Comparison of ENCODE assay signal across 20 mouse cellular contexts in the genomic region with DNA sequence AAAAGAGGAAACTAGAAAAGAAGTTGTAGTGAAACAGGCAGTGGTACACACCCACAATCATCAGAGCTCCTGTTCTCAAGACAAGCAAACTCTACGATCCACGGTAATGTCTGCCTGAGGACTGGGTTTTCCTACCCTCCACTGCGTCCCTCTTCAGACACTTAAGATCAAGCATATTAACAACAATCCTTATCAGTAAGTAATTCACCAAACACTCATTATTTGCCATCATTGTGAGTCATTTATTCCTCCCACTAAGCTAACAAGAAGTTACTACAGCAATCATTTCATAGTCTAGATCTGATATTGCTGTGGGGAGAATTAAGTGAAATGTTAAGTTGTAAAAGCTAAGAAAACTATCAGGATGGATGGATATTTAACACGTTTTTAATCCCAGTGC. TPM values are rescaled to one million over a fixed set of nuclear protein-coding genes. Genes with fewer than 3 reads are reported as not detected.
DNase-seq lines count a peak whose midpoint lies in the region; ATAC-seq and TF ChIP-seq lines count a peak whose summit lies in the region.
"Had no signal": no experiment of that assay in that cellular context is flagged by ENCODE, and none has a peak within 500 bp of the region (broad histone marks: within the 10 kb centered on the region; RNA-seq: fewer than 3 reads in every experiment).

No protein-coding gene starts in this region.

- H3K4me3 ChIP-seq in lung, postnatal 0 days (ENCODE audit: low read depth, low read length) = no peak overlapping the region
- no peak overlapping the region for H3K4me3 ChIP-seq in stomach, postnatal 0 days (ENCODE audit: low read depth, low read length)
- H3K4me3 ChIP-seq: embryonic facial prominence, embryonic 10.5 days; embryonic facial prominence, embryonic 12.5 days; forebrain, embryonic 13.5 days; forebrain, embryonic 15.5 days had no signal

- no peak for TF ChIP-seq CTCF in lung, postnatal 0 days (IDR thresholded peaks at IDR 0.05)
- TF ChIP-seq CTCF in stomach, postnatal 0 days (IDR thresholded peaks at IDR 0.05; ENCODE audit: low read depth) = no peak

- intact Hi-C loops in left cerebral cortex, postnatal 36 days (cut with DNase I) = no loop called here

- 48% methylated on average over 4 of the region's 4 CpGs for WGBS in lung, postnatal 0 days
- WGBS in stomach, postnatal 0 days = 59% methylated on average over 4 of the region's 4 CpGs

- H3K9me3 ChIP-seq in lung, postnatal 0 days (ENCODE audit: low read length) = no peaks in the 10 kb centered on the region
- no peaks in the 10 kb centered on the region for H3K9me3 ChIP-seq in stomach, postnatal 0 days (ENCODE audit: control insufficient read depth, low read length)
- H3K9me3 ChIP-seq: embryonic facial prominence, embryonic 10.5 days; embryonic facial prominence, embryonic 12.5 days; forebrain, embryonic 13.5 days; forebrain, embryonic 15.5 days had no signal

- no peaks in the 10 kb centered on the region for H3K27me3 ChIP-seq in lung, postnatal 0 days (replicated peaks; ENCODE audit: insufficient read depth, low read length)
- H3K27me3 ChIP-seq in stomach, postnatal 0 days (ENCODE audit: control insufficient read depth, insufficient read depth, low read length) = no peaks in the 10 kb centered on the region
- H3K27me3 ChIP-seq: embryonic facial prominence, embryonic 12.5 days; forebrain, embryonic 13.5 days; forebrain, embryonic 15.5 days had no signal

- no peaks in the 10 kb centered on the region for H3K36me3 ChIP-seq in lung, postnatal 0 days (ENCODE audit: insufficient read depth, low read length)
- no peaks in the 10 kb centered on the region for H3K36me3 ChIP-seq in stomach, postnatal 0 days (ENCODE audit: control insufficient read depth, insufficient read depth, low read length)
- H3K36me3 ChIP-seq: embryonic facial prominence, embryonic 10.5 days; embryonic facial prominence, embryonic 12.5 days; forebrain, embryonic 15.5 days had no signal

- H3K4me2 ChIP-seq in lung, postnatal 0 days (replicated peaks; ENCODE audit: low read depth, low read length) = no peak overlapping the region
- no peak overlapping the region for H3K4me2 ChIP-seq in stomach, postnatal 0 days (replicated peaks; ENCODE audit: low read depth)
- H3K4me2 ChIP-seq: embryonic facial prominence, embryonic 12.5 days; forebrain, embryonic 13.5 days; forebrain, embryonic 15.5 days had no signal

- H3K27ac ChIP-seq in lung, postnatal 0 days (ENCODE audit: low read length) = no peak overlapping the region
- H3K27ac ChIP-seq in stomach, postnatal 0 days (replicated peaks) = no peak overlapping the region
- H3K27ac ChIP-seq: embryonic facial prominence, embryonic 10.5 days; embryonic facial prominence, embryonic 12.5 days; forebrain, embryonic 13.5 days; forebrain, embryonic 15.5 days had no signal

- peak; percentile 54 for ATAC-seq in lung, postnatal 0 days
- peak; percentile 21 for ATAC-seq in CD4-positive, CD25-positive, alpha-beta regulatory T cell, adult 4 months
- ATAC-seq in stomach, postnatal 0 days (ENCODE audit: low FRiP score, low TSS enrichment) = peak; percentile 69; the same call in 1 of the 2 replicates
- ATAC-seq: forebrain, embryonic 13.5 days; forebrain, embryonic 15.5 days; forebrain, postnatal 0 days had no signal

- DNase-seq in lung, postnatal 0 days (ENCODE audit: low spot score) = peak; percentile 34
- DNase-seq in lung, postnatal 4 days = no peak
- DNase-seq in stomach, postnatal 0 days (ENCODE audit: low spot score) = no peak
- no peak for DNase-seq in adrenal gland, adult 18-20 months (ENCODE audit: low spot score in 2 of 2)
- DNase-seq in left cerebral cortex, postnatal 36 days (ENCODE audit: low spot score in 2 of 2) = no peak
- DNase-seq: adrenal gland, adult 8-10 months; adrenal gland, postnatal 14 days; adrenal gland, postnatal 36 days; cerebellum, adult 11-12 months; cerebellum, adult 2 months; cerebellum, adult 9-10 months; cerebellum, postnatal 10 days; cerebellum, postnatal 25 days; forebrain, postnatal 0 days had no signal

- TF ChIP-seq EP300 in lung, postnatal 0 days (IDR thresholded peaks at IDR 0.05) = 0 out of 2 replicates have a peak, but pooled peaks have one; percentile 8
- no peak for TF ChIP-seq EP300 in stomach, postnatal 0 days (optimal IDR thresholded peaks at IDR 0.05)

- no peaks in the 10 kb centered on the region for H3K4me1 ChIP-seq in lung, postnatal 0 days (ENCODE audit: insufficient read depth, low read depth, low read length)
- no peaks in the 10 kb centered on the region for H3K4me1 ChIP-seq in stomach, postnatal 0 days (replicated peaks; ENCODE audit: control insufficient read depth, insufficient read depth)
- H3K4me1 ChIP-seq: forebrain, embryonic 15.5 days had no signal

- no peak overlapping the region for H3K9ac ChIP-seq in lung, postnatal 0 days (replicated peaks; ENCODE audit: low read depth)
- H3K9ac ChIP-seq in stomach, postnatal 0 days (ENCODE audit: low read length) = no peak overlapping the region
- H3K9ac ChIP-seq: embryonic facial prominence, embryonic 12.5 days; forebrain, embryonic 13.5 days; forebrain, embryonic 15.5 days; forebrain, postnatal 0 days had no signal

RNA-seq across cellular contexts. Expression of gene Parp8, which starts 35.0 kb away (rescaled TPM):
- 5.6 and 6.8 TPM in 2 replicates for polyA plus RNA-seq in lung, postnatal 0 days (2015; fragmentation: Nextera tagmentation; extraction: Ambion mirVana)
- polyA plus RNA-seq in CD4-positive, CD25-positive, alpha-beta regulatory T cell, adult 4 months (2017; shearing (Covaris generic)) = 10 to 100 TPM; 16.8 to 25.7 TPM
- 6.1 and 6.7 TPM in 2 replicates for polyA plus RNA-seq in stomach, postnatal 0 days (2015; fragmentation: Nextera tagmentation; extraction: Ambion mirVana)
- total RNA-seq in adrenal gland, adult 18-20 months (2021) = 1 to 10 TPM; 8.6 to 9.2 TPM
- 10 to 100 TPM; 16.2 to 23.5 TPM for total RNA-seq in left cerebral cortex, postnatal 36 days (2021)
- total RNA-seq: MEL had no signal
